Mouse (Mus musculus) spleen, embryonic (tissue): Measurements from ENCODE around the gene Tnfsf18.

ENCODE experiments used
- CTCF ChIA-PET: fragments of 350-600 bp; sonication (Branson Sonifier 250); formaldehyde crosslinking; loops from one replicate; lab custom pipeline; 2022; lab: Charles Lee

Tnfsf18 gene

DNA sequence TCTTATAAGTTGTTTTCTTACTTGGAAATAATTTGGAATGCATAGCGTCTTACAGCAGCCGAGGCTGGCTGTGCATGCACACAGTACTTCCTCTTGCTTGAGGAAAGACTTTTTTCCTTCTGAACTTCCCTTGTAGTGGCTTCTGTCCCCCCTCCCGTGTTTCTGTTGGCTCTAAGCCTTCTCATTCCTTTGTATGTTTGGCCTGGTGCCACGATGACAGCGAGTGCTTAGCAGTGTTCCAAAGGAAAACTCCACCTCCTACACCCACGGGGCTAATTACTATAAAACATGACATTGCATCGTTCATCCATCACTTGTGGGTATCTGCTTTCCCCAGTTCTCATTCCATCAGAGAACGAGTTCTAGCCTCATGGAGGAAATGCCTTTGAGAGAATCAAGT is at the start of gene Tnfsf18:
Tnfsf18 (plus strand) TSS at position 313 of the 400 bp plus-strand sequence.
- CTCF ChIA-PET = no interaction called here

DNA sequence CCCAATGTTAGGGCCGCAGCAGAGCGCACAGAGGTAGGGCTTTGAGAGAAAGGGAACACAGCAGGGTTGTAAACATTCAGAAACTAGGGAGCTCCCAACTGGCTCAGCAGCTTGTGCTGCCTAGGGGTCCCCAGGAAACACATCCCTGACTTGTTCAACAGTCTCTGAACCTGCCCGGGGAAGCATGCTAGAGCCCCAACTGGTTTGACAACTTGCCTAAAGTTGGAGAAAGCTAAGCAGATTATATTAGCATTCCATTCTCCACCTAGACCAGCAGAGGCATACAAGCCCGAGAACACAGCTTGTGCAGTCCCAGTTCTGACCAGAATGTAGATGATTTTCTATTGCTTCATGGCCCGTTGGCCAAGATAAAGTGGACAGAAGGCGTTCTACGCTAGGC is 49.6 kb upstream of the Tnfsf18 start:
- CTCF ChIA-PET = interaction anchor here (0.7 kb wide), 1 partner anchor 45 kb away, joined by 3 read pairs; no protein-coding TSS in a partner anchor

DNA sequence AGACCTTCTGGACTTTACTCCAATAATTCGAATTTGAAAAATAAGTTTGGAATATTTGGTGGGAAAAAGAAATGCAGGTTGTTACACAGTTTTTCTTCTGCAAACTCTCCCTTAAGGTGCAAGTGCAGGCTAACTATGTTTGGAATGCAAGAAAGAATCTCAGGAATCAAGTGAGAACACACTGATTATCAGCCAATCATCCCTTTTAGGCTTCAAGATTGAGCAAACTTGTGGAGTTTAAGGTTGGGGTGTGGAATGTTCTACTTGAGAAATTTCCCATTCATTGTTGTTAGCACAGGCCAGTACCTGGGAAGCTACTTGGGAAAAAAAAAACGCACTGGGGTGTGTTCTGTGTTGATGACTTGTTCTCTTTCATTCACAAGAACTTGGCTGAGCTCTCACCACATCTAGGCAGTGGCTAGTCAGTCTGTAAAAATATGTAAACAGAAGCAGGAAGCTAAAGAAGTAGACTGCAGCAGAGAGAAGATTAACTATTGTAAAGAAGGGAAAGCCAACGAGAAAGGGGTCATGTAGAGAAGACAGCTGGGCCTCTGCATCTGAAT is 42.7 kb upstream of the Tnfsf18 start:
- CTCF ChIA-PET = no interaction called here

DNA sequence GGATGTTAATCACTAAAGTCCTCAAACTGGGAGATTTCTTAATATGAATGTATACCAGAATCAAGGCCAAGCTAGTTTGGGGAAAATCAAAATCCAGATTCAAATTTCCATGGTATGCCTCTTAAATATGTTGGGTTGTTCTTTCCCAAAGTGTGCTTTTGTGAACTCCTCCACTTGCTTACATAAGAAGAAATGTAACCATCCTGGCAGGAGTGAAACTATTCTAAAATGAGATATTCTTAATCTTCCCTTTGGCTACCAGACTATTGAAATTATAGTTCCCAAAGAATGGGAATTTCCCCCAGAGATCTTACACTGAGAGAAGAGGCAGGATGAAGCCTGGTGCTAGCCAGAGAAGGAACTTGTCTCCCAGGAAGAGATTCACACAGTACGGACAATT is 42.2 kb upstream of the Tnfsf18 start:
- CTCF ChIA-PET = no interaction called here

DNA sequence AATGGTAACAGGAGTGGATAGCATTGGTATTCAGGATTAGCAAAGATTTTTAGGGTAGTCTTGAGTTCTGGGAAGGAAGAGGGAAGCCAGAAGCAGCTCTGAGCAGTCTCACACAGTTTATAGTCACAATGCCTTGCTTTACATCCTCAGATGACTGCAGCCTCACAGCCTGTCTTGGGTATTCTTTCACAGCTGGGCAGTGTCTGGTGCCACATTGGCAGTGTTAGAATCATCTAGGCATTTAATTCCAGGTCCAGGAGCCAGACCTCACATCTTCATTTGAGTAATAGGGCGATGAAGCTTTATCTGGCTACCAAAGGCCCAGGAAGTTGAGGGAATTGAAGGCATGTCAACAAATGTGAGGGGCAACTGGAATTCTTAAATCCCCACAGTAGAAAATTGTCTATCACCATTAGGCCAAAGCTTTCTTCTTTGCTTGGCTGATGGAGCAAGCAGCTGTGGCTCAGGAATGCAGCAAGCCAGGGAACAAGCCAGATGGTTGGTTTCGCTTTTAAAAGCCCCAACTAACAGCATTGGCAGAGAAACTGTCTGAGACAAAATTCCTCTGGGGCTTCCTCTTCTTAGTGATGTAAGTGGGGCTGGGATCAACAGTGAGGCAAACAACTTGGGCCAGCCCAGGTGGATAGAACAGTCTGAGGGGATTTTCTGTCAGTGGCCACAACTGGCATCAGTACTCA is 30.9 kb upstream of the Tnfsf18 start:
- CTCF ChIA-PET = interaction anchor here (0.6 kb wide), 1 partner anchor 31 kb away, joined by 3 read pairs; no protein-coding TSS in a partner anchor

DNA sequence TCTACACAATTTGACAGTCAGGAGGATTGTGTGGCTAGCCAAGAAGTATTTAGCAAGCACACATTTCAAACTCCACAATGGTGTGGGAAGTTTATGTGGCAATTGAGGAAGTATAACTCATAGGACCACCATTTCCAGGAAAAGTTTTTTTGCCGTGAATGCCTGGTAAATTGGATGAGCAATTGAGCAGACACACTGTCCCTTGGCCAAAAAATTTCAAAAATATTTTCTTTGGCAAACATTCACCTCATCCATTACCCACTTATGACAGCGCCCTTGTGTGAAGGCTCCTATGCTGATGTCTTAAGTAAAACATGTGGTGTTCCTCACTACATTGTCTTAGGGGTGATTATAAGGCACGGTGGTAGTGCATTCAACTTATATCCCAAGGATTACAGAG is 17.2 kb upstream of the Tnfsf18 start:
- CTCF ChIA-PET = no interaction called here

DNA sequence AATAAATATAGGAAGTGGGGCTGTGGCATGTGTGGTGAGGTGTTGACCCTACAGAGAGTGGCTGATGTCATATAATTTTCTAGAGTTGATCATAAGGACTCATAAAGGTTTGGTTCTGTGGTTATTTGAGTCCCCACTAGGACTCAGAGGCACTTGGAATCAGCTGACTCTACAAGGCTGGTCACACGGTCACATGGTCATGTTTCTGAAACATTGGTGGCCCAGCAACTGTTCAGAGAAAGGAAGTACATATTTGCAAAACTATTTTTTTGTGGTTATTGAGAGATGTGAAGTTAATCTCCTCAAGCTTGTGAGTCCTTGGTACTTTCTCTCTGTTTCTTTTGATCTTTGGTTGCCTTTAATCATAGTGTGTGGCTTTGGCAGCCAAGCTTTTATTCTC is 14.6 kb upstream of the Tnfsf18 start:
- CTCF ChIA-PET = no interaction called here

DNA sequence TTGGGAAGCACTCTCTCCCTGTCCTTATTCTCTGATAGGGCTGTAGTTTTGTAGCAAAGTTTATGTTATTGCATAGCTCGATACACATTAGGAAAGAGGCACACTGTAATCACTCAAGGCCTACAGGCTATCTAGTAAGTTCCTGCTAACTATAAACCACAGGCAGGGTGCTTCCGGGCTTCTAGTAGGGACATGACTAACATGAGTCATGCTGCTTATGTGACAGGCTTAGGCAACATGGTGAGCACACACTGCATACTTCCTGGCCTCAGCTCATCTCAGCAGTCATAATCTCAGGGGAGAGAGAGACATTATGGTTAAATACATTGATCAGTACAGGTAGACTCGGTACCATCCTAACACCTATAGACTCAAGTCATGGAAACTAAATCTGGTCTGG is 12.2 kb upstream of the Tnfsf18 start:
- CTCF ChIA-PET = no interaction called here

DNA sequence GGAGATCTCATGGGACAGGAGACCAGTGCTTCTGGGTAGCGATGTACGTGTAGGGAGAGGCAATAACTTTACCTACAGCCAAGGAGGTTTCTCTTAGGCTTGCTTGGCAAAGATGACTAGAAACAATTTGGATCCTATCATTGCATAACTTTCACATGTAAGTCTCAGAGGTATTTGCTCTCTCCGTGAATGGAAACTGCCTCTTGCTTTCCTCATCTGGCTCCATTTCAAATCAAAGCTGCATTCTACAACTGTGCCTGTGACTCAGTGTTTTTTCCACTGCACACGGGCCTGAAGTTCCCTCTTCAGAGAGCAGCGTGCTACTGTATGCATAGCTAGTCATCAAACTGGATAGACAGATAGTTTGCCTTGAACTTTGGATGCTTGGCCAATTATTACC is 7.4 kb upstream of the Tnfsf18 start:
- CTCF ChIA-PET = no interaction called here

DNA sequence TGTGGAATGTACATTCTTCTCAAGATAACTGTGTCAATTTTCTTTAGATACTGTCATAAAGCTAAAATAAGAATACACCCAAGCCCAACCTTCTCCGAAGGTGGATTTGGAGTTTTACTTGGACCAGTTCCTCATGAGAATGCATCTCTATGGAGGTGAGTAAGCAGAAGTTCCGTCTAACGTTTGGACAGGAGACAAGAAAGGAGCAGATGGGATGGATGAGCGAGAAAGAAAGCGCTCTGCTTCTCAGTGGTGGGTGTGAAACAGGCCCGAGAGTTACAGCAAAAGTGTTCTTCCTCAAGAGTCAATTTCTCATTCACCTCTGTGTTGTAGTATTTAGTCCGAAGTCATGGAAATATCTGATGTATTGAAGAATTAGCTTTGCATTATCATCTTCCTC is 2.7 kb upstream of the Tnfsf18 start:
- CTCF ChIA-PET = no interaction called here

DNA sequence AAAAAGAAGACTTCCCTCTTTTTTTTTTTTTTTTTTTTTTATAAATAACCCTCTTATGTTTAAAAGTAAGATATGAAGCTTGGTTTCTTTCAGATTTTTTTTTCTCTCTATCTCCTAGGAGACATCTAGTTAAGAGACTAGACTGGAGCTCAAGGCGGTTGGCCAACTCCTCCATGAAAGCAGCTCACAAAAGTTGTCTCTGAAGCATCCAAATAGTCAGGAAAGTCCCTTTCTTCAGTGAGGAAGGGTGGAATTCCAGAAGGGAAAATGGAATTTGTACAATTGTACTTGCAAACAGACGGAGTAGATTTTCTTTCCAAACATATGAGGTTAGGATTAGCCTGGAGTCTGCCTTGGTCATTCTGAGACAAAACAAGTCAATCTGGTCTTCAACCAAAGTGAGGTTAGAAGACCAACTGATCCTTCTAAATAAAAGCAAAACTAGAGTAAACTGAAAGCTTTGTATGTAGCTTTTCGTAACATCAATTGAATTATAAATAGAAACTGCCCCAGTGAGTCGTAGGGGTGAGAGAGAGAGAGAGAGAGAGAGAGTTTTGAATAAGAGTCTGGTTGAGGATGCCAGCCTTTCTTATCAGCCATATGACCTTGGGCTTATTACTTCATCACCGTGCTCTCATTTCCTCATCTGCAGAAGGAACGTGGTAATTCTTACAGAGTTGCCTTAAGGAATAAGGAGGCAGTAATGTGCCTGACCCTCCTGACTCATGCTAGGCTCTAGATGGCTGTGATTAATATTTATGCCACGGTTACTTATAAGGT is 2.6 kb downstream of the Tnfsf18 start:
- CTCF ChIA-PET = interaction anchor here (0.7 kb wide), 2 partner anchors 21 to 306 kb away, joined by 3 read pairs; no protein-coding TSS in a partner anchor

DNA sequence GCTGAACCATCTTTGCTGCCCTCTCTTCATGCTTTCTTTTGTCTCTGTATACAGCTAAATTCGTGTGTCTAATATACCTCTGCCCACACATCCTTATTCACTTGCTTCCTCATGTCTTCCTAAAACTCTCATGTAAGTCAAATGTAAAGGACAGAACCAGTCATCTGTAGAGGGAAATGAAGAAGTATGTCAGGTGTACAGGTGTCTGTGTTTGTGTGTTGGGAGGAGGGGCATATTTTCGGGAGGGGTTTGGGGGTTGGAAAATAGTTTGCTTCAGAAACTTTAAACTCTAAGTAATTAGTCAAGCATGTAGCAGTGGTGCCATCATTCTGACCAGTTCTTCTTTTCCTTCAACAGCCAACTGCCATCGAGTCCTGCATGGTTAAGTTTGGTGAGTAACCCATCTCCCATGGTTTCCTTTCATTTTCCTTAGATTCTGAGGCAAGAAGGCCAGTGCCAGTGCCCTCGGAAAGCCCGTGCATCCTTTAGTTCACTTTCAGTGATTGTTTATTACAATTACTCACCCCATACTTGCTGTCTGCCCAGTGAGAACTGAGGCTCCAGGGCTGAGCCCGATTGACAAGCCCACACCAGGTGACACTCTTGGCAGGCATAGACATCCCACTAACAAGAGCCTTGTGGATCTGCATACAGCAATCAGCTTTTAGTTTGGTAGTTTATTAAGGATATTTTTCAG is 5.8 kb downstream of the Tnfsf18 start:
- CTCF ChIA-PET = no interaction called here

DNA sequence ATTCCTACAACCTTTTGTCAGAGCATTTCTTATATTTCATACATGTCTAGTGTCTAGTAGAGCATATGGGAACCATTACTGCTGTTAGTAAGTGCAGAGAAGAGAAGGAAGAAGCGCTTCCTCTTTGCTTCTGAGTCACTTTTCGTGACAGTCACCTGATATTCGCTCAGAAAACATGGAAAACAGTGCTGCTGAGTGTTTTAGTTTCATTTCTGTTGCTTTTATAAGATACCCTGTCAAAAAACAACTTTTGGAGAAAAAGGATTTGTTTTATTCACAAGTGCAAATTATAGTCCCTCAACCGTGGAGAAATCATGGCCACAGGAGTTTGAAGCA is 6.3 kb downstream of the Tnfsf18 start:
- CTCF ChIA-PET = no interaction called here

DNA sequence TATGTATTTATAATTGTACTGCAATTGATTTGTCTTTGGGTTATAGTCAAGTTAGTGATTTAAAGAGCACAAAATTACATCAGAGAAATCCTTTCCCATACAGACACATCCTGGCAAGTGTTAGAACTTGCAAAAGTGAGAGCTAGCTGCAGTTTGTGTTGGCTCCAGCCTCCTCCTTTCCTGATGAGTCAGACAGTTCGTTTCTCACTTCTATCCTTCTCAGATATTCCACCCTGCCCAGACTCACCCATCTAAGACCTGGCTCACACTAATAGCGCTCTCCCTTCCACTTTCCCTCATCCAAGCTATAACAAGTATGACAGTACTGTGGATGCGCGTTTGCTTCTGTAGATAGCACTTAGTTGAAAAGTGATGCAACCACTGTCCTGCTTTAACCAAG is 11.9 kb downstream of the Tnfsf18 start:
- CTCF ChIA-PET = no interaction called here

DNA sequence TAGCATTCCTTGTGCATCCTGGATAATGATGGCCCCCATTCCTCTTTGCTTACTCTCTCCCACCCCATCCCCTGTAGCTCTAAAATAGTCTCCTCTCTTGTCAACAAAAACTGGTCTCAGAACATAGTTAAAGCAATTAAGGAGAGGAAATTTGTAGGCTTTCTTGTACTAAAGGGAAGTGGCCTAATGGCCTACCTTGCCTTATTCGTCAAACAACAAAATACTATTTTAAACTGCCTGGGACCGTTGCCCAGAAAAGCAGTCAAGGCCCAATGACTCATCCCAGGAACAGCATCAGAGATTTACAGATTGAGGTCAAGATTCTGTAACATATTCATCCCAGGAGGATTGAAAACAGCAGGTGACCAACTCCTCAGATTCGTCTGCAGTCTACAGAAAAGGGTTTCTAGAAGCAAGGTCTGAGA is 13.2 kb downstream of the Tnfsf18 start:
- CTCF ChIA-PET = no interaction called here

DNA sequence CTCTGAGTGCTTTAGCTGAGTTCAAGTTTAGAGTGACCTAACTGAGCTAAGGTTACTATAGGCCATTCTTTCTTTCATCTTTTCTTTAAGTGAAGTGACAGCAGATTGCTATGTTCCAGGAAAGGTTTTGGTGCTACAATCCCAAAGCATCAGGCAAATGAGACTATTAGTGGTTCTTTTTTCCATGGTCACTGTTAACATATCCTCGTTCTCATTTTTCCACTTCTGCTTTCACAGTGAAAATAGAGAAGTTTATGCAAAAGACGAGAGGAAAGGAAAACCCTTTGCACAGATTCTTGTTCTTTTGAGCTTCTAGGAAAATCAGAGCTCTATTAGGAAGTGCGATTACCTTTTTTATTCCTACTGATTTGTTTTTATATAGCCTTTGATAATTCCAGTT is 22.9 kb downstream of the Tnfsf18 start:
- CTCF ChIA-PET = no interaction called here

DNA sequence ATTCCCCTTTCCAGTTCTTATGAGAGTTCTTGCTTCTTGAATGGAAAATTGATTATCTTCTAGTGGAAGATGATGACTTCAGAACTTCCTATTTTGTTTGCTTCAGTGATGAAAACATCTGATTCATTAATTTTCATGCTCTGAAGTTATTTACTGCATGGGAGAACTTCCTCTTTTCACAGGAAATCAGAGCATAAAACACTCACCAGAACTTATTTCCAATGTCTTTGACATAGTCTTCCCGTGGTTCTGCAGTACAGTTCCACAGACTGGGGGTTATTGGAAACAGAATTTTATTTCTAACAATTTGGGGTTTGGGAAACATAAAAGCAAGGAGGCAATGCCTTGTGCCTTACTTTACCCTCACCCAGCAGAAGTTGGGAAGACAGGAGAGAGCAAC is 25.8 kb downstream of the Tnfsf18 start:
- CTCF ChIA-PET = no interaction called here

DNA sequence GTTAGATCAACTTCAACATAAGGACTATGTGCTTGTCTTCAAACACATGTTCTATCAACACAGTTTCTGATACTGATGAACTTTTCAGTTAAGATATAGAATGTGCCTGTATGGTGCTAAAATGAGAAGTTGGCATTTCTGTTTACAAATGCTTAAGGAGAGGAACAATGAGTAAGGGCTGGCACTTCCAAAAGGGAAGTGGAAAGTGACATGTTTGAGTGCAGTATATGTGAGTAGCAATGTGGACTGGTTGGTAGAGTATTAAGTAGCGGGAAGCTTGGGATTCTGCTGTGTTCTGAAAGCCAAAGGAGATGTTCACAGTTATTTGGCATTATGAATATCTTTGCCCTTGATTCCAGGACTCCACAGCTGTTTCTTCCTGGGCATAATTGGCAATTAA is 33.7 kb downstream of the Tnfsf18 start:
- CTCF ChIA-PET = no interaction called here

DNA sequence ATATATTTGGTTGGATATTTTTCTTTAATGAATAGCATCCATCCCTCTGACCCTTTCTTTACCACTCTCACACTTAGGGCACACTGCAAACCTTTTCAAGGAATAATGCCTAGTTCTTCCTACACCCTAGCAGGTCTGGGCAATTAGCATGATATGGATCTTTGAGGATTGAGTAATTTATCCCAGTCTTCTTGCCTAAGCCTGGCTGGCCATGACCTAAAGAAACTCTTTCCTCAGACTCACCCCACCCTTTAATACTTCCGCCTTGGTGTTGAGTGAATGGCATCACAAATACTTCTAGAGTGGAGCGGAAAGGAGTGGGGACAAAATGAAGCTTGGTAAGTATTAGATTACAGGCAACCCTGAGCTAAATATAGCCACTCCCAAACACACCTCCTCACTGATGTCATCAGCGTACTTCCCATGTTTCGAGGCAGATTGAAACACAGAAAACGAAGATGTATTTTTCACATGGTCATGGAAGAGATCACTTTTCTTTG is 56.2 kb downstream of the Tnfsf18 start:
- CTCF ChIA-PET = no interaction called here

DNA sequence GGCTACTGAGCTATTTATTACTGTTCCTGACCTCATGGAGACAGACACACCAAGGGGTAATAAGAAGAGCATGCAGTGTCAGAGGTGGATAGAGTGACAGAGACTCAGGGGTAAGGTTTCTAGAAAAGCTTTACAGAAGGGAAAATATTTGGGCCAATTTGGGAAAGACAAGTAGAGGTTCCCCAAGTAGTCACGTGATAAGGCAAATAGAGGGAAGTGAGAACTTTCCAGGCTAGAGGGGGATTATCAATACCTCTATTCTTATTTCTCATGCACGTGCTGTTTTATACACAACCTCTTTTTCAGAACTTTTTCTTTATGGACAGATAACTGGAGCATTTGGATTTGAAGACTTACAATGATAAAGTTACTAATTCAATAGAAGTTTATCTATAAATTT is 57.6 kb downstream of the Tnfsf18 start:
- CTCF ChIA-PET = no interaction called here
